Mouse (Mus musculus): ENCODE data around the gene Ppp5c. TPM values are rescaled to one million over a fixed set of nuclear protein-coding genes. Genes with fewer than 3 reads are reported as not detected.
A peak's percentile ranks its signal among the peaks of the same experiment; 100 is the strongest.

Ppp5c gene
- polyA plus RNA-seq, 1 experiment, result 141 TPM

GRCm38 (mm10) chr7:16974018-16974417 is 53.7 kb downstream of the Ppp5c start:
- 29% methylated on average over 6 of the region's 6 CpGs for WGBS
- TF ChIP-seq CTCF (IDR thresholded peaks at IDR 0.05; ENCODE audit: insufficient read depth, low read length) (no peak), POLR2A (IDR thresholded peaks at IDR 0.05; ENCODE audit: borderline replicate concordance, extremely low read depth, low read depth, low read length) (no peak)
- DNase-seq, result peak; percentile 16
- Histone ChIP-seq H3K4me3 (replicated peaks; ENCODE audit: extremely low read depth, low read depth, low read length) (no peak overlapping the region), H3K4me1 (ENCODE audit: control insufficient read depth, insufficient read depth, low read length) (no peaks in the 10 kb centered on the region)

GRCm38 (mm10) chr7:16971160-16971559 is 56.6 kb downstream of the Ppp5c start:
- no peak for DNase-seq
- no peak overlapping the region for H3K4me3 ChIP-seq (replicated peaks; ENCODE audit: extremely low read depth, low read depth, low read length)
- TF ChIP-seq POLR2A (IDR thresholded peaks at IDR 0.05; ENCODE audit: borderline replicate concordance, extremely low read depth, low read depth, low read length) (no peak), CTCF (IDR thresholded peaks at IDR 0.05; ENCODE audit: insufficient read depth, low read length) (no peak)
- H3K4me1 ChIP-seq (ENCODE audit: control insufficient read depth, insufficient read depth, low read length), result no peaks in the 10 kb centered on the region
- 50% methylated on average over 3 of the region's 3 CpGs for WGBS

- H3K4me3 ChIP-seq (replicated peaks; ENCODE audit: extremely low read depth, low read depth, low read length), result no peak overlapping the region
- no peak for DNase-seq
Observed at GRCm38 (mm10) chr7:16968414-16968813, 59.3 kb downstream of the Ppp5c start.

DNA sequence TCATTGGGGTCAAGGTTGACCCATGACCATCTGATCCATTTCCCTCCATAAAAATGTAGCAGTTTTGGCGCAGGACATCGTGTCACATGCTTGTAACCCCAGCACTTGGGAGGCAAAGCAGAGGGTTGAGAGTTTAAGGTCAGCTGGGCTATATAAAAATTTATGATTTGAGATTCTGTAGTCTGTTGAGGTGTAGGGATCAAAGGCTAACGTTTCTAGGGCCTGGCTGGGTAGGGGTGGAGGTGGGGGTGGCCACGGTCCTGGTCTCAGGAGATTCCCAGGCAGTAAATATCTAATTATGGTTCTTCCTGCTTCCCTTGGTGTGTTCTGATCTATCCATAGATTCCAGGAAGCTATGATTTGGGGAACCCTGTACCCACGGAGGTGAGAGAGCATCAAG is 66.0 kb downstream of the Ppp5c start:
- 73% methylated on average over 5 of the region's 5 CpGs for WGBS
- no peak overlapping the region for H3K4me3 ChIP-seq (replicated peaks; ENCODE audit: extremely low read depth, low read depth, low read length)
- TF ChIP-seq CTCF (IDR thresholded peaks at IDR 0.05; ENCODE audit: insufficient read depth, low read length), result no peak
- no peak for TF ChIP-seq POLR2A (IDR thresholded peaks at IDR 0.05; ENCODE audit: borderline replicate concordance, extremely low read depth, low read depth, low read length)
- DNase-seq, result no peak
- no peaks in the 10 kb centered on the region for H3K4me1 ChIP-seq (ENCODE audit: control insufficient read depth, insufficient read depth, low read length)

More at GRCm38 (mm10) chr7:16968414-16968813, 59.3 kb downstream of the Ppp5c start:
- no peak for TF ChIP-seq CTCF (IDR thresholded peaks at IDR 0.05; ENCODE audit: insufficient read depth, low read length)
- TF ChIP-seq POLR2A (IDR thresholded peaks at IDR 0.05; ENCODE audit: borderline replicate concordance, extremely low read depth, low read depth, low read length), result no peak
- no peaks in the 10 kb centered on the region for H3K4me1 ChIP-seq (ENCODE audit: control insufficient read depth, insufficient read depth, low read length)
- 84% methylated on average over 6 of the region's 6 CpGs for WGBS

DNA sequence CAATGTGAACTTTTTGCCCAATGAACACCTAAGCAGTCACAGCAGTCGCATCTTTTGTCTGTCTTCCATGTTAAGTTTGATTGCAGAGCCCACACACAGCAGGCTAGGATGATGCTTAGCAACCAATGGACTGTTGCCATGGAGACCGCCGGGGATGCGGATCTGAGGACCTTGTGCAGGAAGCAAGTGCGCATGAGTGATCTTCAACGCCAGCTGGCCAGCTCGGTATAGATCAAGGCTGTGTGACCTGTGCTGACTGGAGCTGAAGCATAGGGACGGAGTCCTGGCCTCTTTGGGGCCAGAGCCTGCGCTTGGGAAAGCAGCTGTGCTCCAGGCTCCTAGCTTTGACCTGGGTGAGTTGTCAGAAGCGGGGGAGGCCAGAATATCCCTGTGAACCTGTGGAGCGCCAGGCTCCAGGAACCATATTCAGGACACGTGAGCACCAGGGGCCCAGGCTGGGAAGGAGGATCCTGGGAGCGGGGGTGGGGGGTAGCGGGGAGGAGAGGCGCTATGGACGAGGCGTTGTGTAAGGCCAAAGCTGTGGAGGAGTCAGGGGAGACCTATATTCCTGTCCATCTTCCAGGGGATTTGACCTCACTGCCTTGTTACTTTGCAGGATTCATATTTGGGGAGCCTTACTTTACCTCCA is 68.1 kb downstream of the Ppp5c start, which contains the start of gene Pnmal1:
Pnmal1 (plus strand) TSS at position 141 of the 649 bp plus-strand sequence.
- no peak for DNase-seq
- no peak within 1 kb of the TSS for H3K4me3 ChIP-seq (replicated peaks; ENCODE audit: extremely low read depth, low read depth, low read length)
- H3K4me1 ChIP-seq (ENCODE audit: control insufficient read depth, insufficient read depth, low read length), result no peaks in the 10 kb centered on the region
- WGBS, result 29% methylated on average over 17 of the region's 17 CpGs
- TF ChIP-seq CTCF (IDR thresholded peaks at IDR 0.05; ENCODE audit: insufficient read depth, low read length), result no peak
- no peak for TF ChIP-seq POLR2A (IDR thresholded peaks at IDR 0.05; ENCODE audit: borderline replicate concordance, extremely low read depth, low read depth, low read length)

DNA sequence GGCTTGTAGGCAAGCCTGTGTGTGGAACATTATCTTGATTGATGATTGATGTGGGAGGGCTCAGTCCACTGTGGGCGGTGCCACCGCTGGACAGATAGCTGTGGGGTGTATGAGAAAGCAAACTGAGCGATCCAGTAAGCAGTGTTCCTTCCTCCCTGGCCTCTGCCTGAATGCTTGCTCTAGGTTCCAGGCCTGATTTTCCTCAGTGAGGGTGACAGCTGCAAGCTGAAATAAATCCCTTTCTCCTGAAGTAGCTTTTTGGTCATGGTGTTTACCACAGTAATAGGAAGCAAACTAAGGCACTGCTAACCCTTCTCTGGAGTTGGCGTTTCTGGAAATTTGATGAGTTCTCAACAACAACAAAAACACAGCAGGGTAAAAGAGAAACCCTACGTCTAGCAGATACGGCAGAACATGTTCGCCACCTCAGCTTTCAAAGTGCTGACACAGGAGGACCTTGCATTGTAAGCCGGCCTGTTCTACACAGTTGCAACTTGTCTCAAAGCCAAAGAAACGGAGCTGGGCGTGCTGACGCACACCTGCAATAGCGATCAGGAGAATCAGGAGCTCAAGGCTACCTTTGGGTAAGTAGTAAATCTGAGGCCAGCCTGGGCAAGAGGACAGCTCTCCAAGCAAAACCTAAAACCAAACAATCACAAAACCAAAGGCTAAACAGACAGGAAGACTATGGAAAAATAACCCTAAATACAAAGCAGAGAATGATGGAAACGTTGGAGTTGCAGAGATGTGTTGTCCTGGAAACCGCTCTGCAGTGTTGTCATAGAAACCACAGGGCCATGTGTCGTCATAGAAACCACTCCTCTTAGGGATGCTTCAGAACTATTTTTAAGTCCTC is 71.1 kb downstream of the Ppp5c start:
- no peak overlapping the region for H3K4me3 ChIP-seq (replicated peaks; ENCODE audit: extremely low read depth, low read depth, low read length)
- WGBS, result 73% methylated on average over 15 of the region's 15 CpGs
- H3K4me1 ChIP-seq (ENCODE audit: control insufficient read depth, insufficient read depth, low read length), result no peaks in the 10 kb centered on the region
- TF ChIP-seq CTCF (IDR thresholded peaks at IDR 0.05; ENCODE audit: insufficient read depth, low read length), result no peak
- TF ChIP-seq POLR2A (IDR thresholded peaks at IDR 0.05; ENCODE audit: borderline replicate concordance, extremely low read depth, low read depth, low read length), result no peak
- DNase-seq, result no peak

- H3K4me1 ChIP-seq (ENCODE audit: control insufficient read depth, insufficient read depth, low read length), result no peaks in the 10 kb centered on the region
- DNase-seq, result no peak
- no peak overlapping the region for H3K4me3 ChIP-seq (replicated peaks; ENCODE audit: extremely low read depth, low read depth, low read length)
- TF ChIP-seq CTCF (IDR thresholded peaks at IDR 0.05; ENCODE audit: insufficient read depth, low read length), result no peak
- TF ChIP-seq POLR2A (IDR thresholded peaks at IDR 0.05; ENCODE audit: borderline replicate concordance, extremely low read depth, low read depth, low read length), result no peak
- 64% methylated on average over 4 of the region's 4 CpGs for WGBS
Observed at GRCm38 (mm10) chr7:16955712-16956111, 72.0 kb downstream of the Ppp5c start.

Other genes with a start within 250 kb of the Ppp5c start
- 190 and 201 TPM in 2 replicates for gene Slc1a5, start 246.6 kb downstream of the Ppp5c start, polyA plus RNA-seq (2012; rRNA removed)
- gene Strn4, start 212.0 kb downstream of the Ppp5c start, polyA plus RNA-seq (2012; rRNA removed), result 164 and 180 TPM in 2 replicates
- 41.7 and 42.0 TPM in 2 replicates for gene Fkrp, start 211.2 kb downstream of the Ppp5c start, polyA plus RNA-seq (2012; rRNA removed)
- 97.2 and 121 TPM in 2 replicates for gene Prkd2, start 185.0 kb downstream of the Ppp5c start, polyA plus RNA-seq (2012; rRNA removed)
- 31.7 and 41.1 TPM in 2 replicates for gene Dact3, start 152.6 kb downstream of the Ppp5c start, polyA plus RNA-seq (2012; rRNA removed)
- 12.5 and 27.7 TPM in 2 replicates for gene Gng8, start 136.1 kb downstream of the Ppp5c start, polyA plus RNA-seq (2012; rRNA removed)
- 9.8 and 10.4 TPM in 2 replicates for gene Ptgir, start 121.4 kb downstream of the Ppp5c start, polyA plus RNA-seq (2012; rRNA removed)
- 279 and 310 TPM in 2 replicates for gene Calm3, start 103.8 kb downstream of the Ppp5c start, polyA plus RNA-seq (2012; rRNA removed)
- 2.0 and 3.2 TPM in 2 replicates for gene Pnmal2, start 83.2 kb downstream of the Ppp5c start, polyA plus RNA-seq (2012; rRNA removed)
- gene Pnmal1, start 68.2 kb downstream of the Ppp5c start, polyA plus RNA-seq (2012; rRNA removed), result not detected in 2 replicates
- 0.03 and 0.04 TPM in 2 replicates for gene Gm42372, start 44.8 kb downstream of the Ppp5c start, polyA plus RNA-seq (2012; rRNA removed)
- gene Ccdc8, start 35.2 kb downstream of the Ppp5c start, polyA plus RNA-seq (2012; rRNA removed), result 4.1 and 5.2 TPM in 2 replicates
- 1.7 and 5.5 TPM in 2 replicates for gene Hif3a, start 34.5 kb upstream of the Ppp5c start, polyA plus RNA-seq (2012; rRNA removed)
- 0.09 TPM in 1 of 2 replicates, not detected in the other for gene Psg16, start 46.1 kb upstream of the Ppp5c start, polyA plus RNA-seq (2012; rRNA removed)
- not detected in 2 replicates for gene Ceacam3, start 122.4 kb upstream of the Ppp5c start, polyA plus RNA-seq (2012; rRNA removed)
- not detected in 2 replicates for gene Psg29, start 175.6 kb upstream of the Ppp5c start, polyA plus RNA-seq (2012; rRNA removed)

All from lung, adult 2 months (tissue).